Mouse (Mus musculus): Measurements from ENCODE around the gene Myom1. TPM values are rescaled to one million over a fixed set of nuclear protein-coding genes. Genes with fewer than 3 reads are reported as not detected.

Gene Myom1
- polyA plus RNA-seq, 1 experiment from 2014 or later = 1.5 TPM

DNA sequence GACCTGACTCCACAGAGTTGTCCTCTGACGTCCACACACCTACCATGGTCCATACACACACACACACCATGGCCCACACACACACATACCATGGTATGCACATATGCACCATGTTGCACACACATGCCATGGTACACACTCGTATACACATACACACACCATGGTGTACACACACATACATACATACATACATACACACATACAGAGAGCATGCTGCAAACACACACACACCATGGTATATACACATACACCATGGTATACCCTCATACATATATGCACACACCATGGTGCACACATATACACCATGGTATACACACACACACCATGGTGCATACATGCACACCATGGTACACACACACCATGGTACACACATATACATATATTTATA is 134.9 kb downstream of the Myom1 start:
- no peak for ATAC-seq (ENCODE audit: low FRiP score)
- 93% methylated on average over 2 of the region's 2 CpGs for WGBS
- no peaks in the 10 kb centered on the region for H3K36me3 ChIP-seq (replicated peaks; ENCODE audit: control insufficient read depth, insufficient read depth)

DNA sequence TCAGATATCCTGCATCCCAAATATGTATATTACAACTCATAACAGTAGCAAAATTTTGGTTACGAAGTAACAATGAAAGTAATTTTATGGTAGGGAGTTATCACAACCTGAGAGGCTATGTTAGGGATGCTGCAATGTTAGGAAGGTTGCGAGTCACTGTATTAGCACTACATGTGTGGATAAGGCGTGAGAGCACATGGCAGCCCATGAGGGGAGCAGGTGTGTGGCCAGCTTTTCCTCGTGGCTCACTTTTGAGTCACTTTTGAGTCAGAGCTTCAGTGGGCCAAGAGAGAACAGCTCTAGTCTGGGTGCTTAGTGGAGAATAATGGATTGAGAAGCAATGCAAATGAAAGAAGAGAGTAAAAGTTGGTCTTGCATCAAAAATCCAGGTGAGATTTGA is 139.6 kb downstream of the Myom1 start:
- H3K27ac ChIP-seq = no peak overlapping the region
- no peak overlapping the region for H3K9ac ChIP-seq
- DNase-seq (ENCODE audit: low spot score) = no peak
- no peaks in the 10 kb centered on the region for H3K9me3 ChIP-seq (ENCODE audit: control insufficient read depth, low read length)
- no peak overlapping the region for H3K4me3 ChIP-seq (replicated peaks; ENCODE audit: low read length)
- no peaks in the 10 kb centered on the region for H3K36me3 ChIP-seq (replicated peaks; ENCODE audit: control insufficient read depth, insufficient read depth)
- H3K27me3 ChIP-seq (ENCODE audit: control insufficient read depth, insufficient read depth, low read length) = no peaks in the 10 kb centered on the region
- H3K4me1 ChIP-seq (replicated peaks; ENCODE audit: control insufficient read depth, insufficient read depth, low read length) = no peaks in the 10 kb centered on the region
- WGBS = 79% methylated on average over 4 of the region's 4 CpGs
- H3K4me2 ChIP-seq (replicated peaks) = no peak overlapping the region
- no peak for ATAC-seq (ENCODE audit: low FRiP score)

More for the DNA sequence above, 134.9 kb downstream of the Myom1 start:
- no peak overlapping the region for H3K9ac ChIP-seq
- H3K27ac ChIP-seq = no peak overlapping the region
- no peaks in the 10 kb centered on the region for H3K4me1 ChIP-seq (replicated peaks; ENCODE audit: control insufficient read depth, insufficient read depth, low read length)
- no peak overlapping the region for H3K4me2 ChIP-seq (replicated peaks)
- no peaks in the 10 kb centered on the region for H3K9me3 ChIP-seq (ENCODE audit: control insufficient read depth, low read length)
- no peaks in the 10 kb centered on the region for H3K27me3 ChIP-seq (ENCODE audit: control insufficient read depth, insufficient read depth, low read length)
- no peak overlapping the region for H3K4me3 ChIP-seq (replicated peaks; ENCODE audit: low read length)
- no peak for DNase-seq (ENCODE audit: low spot score)

DNA sequence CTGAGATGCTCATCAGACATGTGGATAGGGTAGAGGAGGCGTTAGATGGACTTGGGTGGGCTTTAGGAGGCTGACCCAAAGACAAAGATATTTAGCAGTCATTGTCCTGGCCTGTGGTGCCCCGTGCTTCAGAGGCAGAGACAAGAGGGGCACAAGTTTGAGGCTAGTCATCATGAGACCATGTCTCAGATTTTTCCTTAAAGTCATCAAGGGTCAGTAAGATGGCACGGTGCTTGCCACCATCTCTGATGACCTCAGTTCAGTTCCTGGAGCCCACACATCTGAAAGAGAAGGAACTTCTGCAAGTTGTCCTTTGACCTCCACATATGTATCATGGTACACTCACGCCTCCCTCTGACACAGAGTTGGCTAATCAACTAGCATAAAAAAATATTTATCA is 140.7 kb downstream of the Myom1 start:
- H3K27me3 ChIP-seq (ENCODE audit: control insufficient read depth, insufficient read depth, low read length) = no peaks in the 10 kb centered on the region
- H3K36me3 ChIP-seq (replicated peaks; ENCODE audit: control insufficient read depth, insufficient read depth) = no peaks in the 10 kb centered on the region
- no peak overlapping the region for H3K27ac ChIP-seq
- H3K4me2 ChIP-seq (replicated peaks) = no peak overlapping the region
- ATAC-seq (ENCODE audit: low FRiP score) = no peak
- H3K9me3 ChIP-seq (ENCODE audit: control insufficient read depth, low read length) = no peaks in the 10 kb centered on the region
- H3K4me3 ChIP-seq (replicated peaks; ENCODE audit: low read length) = no peak overlapping the region
- no peaks in the 10 kb centered on the region for H3K4me1 ChIP-seq (replicated peaks; ENCODE audit: control insufficient read depth, insufficient read depth, low read length)
- no peak for DNase-seq (ENCODE audit: low spot score)
- WGBS = 81% methylated on average over 4 of the region's 4 CpGs
- no peak overlapping the region for H3K9ac ChIP-seq

DNA sequence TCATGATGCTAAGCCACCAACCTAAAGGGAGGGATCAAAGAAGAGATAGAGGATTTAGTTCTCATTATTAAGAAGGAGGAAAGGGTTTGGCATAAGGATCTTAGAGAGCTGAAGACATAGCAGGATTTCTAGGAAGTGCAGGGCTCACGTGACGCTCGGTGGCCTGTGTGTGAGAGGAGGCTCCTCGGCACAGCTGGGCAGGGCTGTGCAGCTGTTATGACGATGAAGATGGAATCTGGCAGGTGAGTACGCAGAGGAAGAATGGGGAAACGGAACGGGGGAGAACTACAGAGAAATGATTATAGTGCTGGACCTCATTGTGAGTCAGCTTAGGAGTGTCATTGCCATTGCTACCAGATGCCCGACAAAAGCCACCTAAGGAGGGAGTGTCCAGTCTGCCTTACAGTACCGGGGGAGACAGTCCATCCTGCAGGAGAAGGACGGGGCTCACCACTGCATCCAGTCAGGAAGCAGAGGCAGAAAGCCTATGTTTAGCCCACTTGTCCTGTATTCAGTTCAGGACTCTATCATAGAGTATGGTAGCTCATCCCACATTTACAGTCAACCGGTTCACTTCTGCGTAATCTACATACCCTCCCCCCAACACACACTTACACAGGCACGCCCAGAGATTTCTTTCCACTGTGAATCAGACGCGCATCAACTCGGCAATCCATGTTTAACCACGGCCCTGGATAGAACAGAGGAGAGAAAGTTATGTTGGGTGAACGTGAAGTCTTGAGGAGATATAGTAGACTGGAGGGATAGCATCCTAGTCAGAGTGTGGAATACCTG is 142.1 kb downstream of the Myom1 start:
- H3K9ac ChIP-seq = no peak overlapping the region
- H3K4me3 ChIP-seq (replicated peaks; ENCODE audit: low read length) = no peak overlapping the region
- H3K9me3 ChIP-seq (ENCODE audit: control insufficient read depth, low read length) = no peaks in the 10 kb centered on the region
- no peak for ATAC-seq (ENCODE audit: low FRiP score)
- DNase-seq (ENCODE audit: low spot score) = no peak
- 89% methylated on average over 19 of the region's 19 CpGs for WGBS
- H3K36me3 ChIP-seq (replicated peaks; ENCODE audit: control insufficient read depth, insufficient read depth) = no peaks in the 10 kb centered on the region
- no peak overlapping the region for H3K4me2 ChIP-seq (replicated peaks)
- H3K27me3 ChIP-seq (ENCODE audit: control insufficient read depth, insufficient read depth, low read length) = no peaks in the 10 kb centered on the region
- H3K4me1 ChIP-seq (replicated peaks; ENCODE audit: control insufficient read depth, insufficient read depth, low read length) = no peaks in the 10 kb centered on the region
- H3K27ac ChIP-seq = no peak overlapping the region

DNA sequence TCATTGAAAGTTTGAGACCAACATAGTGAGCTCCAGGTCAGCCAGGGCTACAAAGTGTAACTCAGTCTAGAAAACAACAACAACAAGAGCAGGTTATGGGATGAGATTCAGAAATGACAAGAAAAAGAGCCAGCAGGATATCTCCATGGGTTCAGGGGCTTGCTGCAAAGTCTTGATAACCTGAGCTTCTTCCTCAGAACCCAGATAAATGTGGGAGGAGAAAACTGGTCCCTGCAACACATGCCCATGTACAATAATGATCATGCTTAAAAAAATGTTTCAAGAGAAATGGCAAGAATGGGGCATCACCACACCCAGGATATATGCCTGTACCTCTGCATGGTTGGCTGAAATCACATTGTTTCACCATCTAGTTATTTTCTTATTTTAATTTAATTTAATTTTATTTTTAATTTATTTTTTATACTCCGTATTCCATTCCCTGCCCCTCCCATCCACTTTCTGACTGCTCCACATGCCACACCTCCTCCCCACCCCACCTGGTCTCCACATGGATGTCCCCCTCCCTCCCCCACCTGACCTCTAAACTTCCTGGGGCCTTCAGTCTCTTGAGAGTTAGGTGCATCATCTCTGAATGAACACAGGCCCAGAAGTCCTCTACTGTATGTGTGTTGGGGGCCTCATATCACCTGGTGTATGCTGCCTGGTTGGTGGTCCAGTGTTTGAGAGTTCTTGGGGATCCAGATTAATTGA is 143.0 kb downstream of the Myom1 start:
- ATAC-seq (ENCODE audit: low FRiP score) = no peak
- no peak overlapping the region for H3K4me2 ChIP-seq (replicated peaks)
- no peaks in the 10 kb centered on the region for H3K27me3 ChIP-seq (ENCODE audit: control insufficient read depth, insufficient read depth, low read length)
- no peak overlapping the region for H3K4me3 ChIP-seq (replicated peaks; ENCODE audit: low read length)
- no peak for DNase-seq (ENCODE audit: low spot score)
- H3K9me3 ChIP-seq (ENCODE audit: control insufficient read depth, low read length) = no peaks in the 10 kb centered on the region
- no peaks in the 10 kb centered on the region for H3K4me1 ChIP-seq (replicated peaks; ENCODE audit: control insufficient read depth, insufficient read depth, low read length)
- no peak overlapping the region for H3K27ac ChIP-seq
- no peak overlapping the region for H3K9ac ChIP-seq
- no peaks in the 10 kb centered on the region for H3K36me3 ChIP-seq (replicated peaks; ENCODE audit: control insufficient read depth, insufficient read depth)
- WGBS = 93% methylated on average over 1 of the region's 1 CpGs

DNA sequence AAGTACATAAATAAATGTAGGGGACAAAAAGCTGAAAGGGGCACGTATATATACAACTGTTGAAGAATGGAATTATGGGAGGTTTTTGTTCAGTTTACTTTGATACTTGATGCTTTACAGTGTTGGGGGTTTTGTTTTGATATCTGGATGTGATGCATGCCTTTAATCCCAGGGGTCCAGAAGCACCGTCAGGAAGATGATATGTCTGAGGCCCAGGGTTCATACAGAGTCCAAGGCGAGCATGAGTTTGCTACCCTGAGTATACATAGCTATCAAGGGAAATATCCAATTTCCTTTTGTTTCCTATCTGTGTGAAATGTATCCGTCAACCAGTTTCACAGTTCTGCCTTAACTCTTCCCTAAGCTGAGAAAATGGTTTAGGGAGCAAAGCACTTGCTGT is 150.9 kb downstream of the Myom1 start:
- H3K4me1 ChIP-seq (replicated peaks; ENCODE audit: control insufficient read depth, insufficient read depth, low read length) = no peaks in the 10 kb centered on the region
- H3K27ac ChIP-seq = no peak overlapping the region
- H3K9ac ChIP-seq = no peak overlapping the region
- H3K4me3 ChIP-seq (replicated peaks; ENCODE audit: low read length) = no peak overlapping the region
- no peaks in the 10 kb centered on the region for H3K9me3 ChIP-seq (ENCODE audit: control insufficient read depth, low read length)
- no peak for ATAC-seq (ENCODE audit: low FRiP score)
- H3K27me3 ChIP-seq (ENCODE audit: control insufficient read depth, insufficient read depth, low read length) = no peaks in the 10 kb centered on the region
- DNase-seq (ENCODE audit: low spot score) = no peak
- no peaks in the 10 kb centered on the region for H3K36me3 ChIP-seq (replicated peaks; ENCODE audit: control insufficient read depth, insufficient read depth)
- no peak overlapping the region for H3K4me2 ChIP-seq (replicated peaks)
- WGBS = 67% methylated on average over 4 of the region's 4 CpGs

DNA sequence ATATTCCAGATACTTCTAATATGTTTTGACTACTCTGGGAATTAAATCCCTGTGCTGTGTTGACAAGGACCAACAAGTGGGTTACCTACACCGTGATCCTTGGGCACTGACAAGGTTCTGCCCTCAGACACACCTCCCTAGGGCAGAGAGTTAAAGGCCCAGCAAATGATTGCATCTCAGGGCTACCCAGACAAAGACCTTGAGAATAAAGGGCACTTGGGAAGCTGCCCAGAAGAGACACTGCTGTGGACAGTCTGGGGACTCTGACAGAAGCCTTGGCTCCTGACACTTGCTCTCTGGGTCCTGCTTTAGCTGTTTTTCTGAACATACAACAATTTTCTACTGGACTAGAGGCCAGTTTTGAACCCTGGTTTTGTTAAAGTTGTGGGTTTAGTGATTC is 152.8 kb downstream of the Myom1 start:
- 59% methylated on average over 1 of the region's 1 CpGs for WGBS
- Histone ChIP-seq H3K4me1 (replicated peaks; ENCODE audit: control insufficient read depth, insufficient read depth, low read length) (no peaks in the 10 kb centered on the region), H3K9me3 (ENCODE audit: control insufficient read depth, low read length) (no peaks in the 10 kb centered on the region), H3K27me3 (ENCODE audit: control insufficient read depth, insufficient read depth, low read length) (no peaks in the 10 kb centered on the region), H3K9ac (no peak overlapping the region), H3K4me2 (replicated peaks) (no peak overlapping the region), H3K27ac (no peak overlapping the region), H3K36me3 (replicated peaks; ENCODE audit: control insufficient read depth, insufficient read depth) (no peaks in the 10 kb centered on the region), H3K4me3 (replicated peaks; ENCODE audit: low read length) (no peak overlapping the region)
- no peak for ATAC-seq (ENCODE audit: low FRiP score)
- DNase-seq (ENCODE audit: low spot score) = no peak

DNA sequence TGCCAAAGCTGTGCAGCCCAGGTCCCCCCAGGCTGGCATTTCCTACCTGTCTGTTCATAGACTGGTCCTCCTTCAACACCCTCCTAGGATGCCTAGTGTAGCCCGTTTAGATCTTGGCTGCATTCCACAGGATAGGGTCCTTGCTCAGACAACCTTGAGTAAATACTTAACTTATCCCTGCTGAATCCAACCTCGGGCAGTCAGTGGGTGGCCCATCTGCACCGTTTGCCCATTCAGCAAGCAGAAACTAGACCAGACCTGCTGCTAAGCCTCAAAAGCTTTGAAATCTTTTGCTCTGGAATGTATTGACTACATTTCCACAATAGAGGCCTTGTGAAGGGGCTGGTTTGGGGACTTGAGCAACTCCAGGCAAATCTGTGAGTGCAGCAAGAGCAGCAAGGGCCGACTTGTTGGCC is 156.7 kb downstream of the Myom1 start:
- H3K36me3 ChIP-seq (replicated peaks; ENCODE audit: control insufficient read depth, insufficient read depth) = no peaks in the 10 kb centered on the region
- H3K27me3 ChIP-seq (ENCODE audit: control insufficient read depth, insufficient read depth, low read length) = no peaks in the 10 kb centered on the region
- H3K9me3 ChIP-seq (ENCODE audit: control insufficient read depth, low read length) = no peaks in the 10 kb centered on the region
- DNase-seq (ENCODE audit: low spot score) = no peak
- H3K9ac ChIP-seq = no peak overlapping the region
- no peak overlapping the region for H3K4me3 ChIP-seq (replicated peaks; ENCODE audit: low read length)
- ATAC-seq (ENCODE audit: low FRiP score) = no peak
- no peak overlapping the region for H3K27ac ChIP-seq
- no peaks in the 10 kb centered on the region for H3K4me1 ChIP-seq (replicated peaks; ENCODE audit: control insufficient read depth, insufficient read depth, low read length)
- no peak overlapping the region for H3K4me2 ChIP-seq (replicated peaks)
- 22% methylated on average over 4 of the region's 4 CpGs for WGBS

DNA sequence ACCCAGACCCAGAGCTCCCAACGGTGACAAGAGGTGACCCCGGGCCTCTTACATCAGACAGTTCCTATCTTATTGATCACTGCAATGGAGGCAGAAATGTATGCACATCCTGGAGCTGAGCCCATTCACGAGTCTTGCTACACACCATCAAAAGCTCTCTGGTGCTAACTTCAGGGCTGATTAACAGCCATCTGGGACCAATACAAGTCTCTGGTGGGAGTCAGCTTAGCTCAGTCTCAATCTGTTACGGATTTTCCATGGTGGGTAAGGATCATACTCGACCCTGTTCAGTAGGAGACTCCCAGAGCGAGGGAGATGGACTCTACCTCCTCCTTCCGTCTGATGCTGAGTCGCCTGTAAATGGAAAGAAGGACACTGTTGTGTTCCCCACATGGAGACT is 157.3 kb downstream of the Myom1 start:
- no peaks in the 10 kb centered on the region for H3K36me3 ChIP-seq (replicated peaks; ENCODE audit: control insufficient read depth, insufficient read depth)
- H3K4me1 ChIP-seq (replicated peaks; ENCODE audit: control insufficient read depth, insufficient read depth, low read length) = no peaks in the 10 kb centered on the region
- H3K9me3 ChIP-seq (ENCODE audit: control insufficient read depth, low read length) = no peaks in the 10 kb centered on the region
- H3K4me2 ChIP-seq (replicated peaks) = no peak overlapping the region
- no peak overlapping the region for H3K9ac ChIP-seq
- H3K4me3 ChIP-seq (replicated peaks; ENCODE audit: low read length) = no peak overlapping the region
- no peak overlapping the region for H3K27ac ChIP-seq
- ATAC-seq (ENCODE audit: low FRiP score) = no peak
- WGBS = 72% methylated on average over 8 of the region's 8 CpGs
- H3K27me3 ChIP-seq (ENCODE audit: control insufficient read depth, insufficient read depth, low read length) = no peaks in the 10 kb centered on the region
- no peak for DNase-seq (ENCODE audit: low spot score)

Measured in hindbrain, embryonic 14.5 days (tissue).